Mouse (Mus musculus) adrenal gland, adult (tissue): ENCODE measurements around the gene A630095N17Rik.

Experiments used
- DNase-seq, 2 experiments: peaks; one replicate each; pipeline ENCODE4 v3.0.0; 2022 to 2023; ENCODE audit warnings: low spot score in 1 of 2; ENCODE audit not compliant: inconsistent age in 2 of 2

A630095N17Rik gene

GRCm38 (mm10) chr1:75244175-75244826, 12.4 kb upstream of the A630095N17Rik start:
- DNase-seq = peak in 1 of 2 experiments; percentile 39

- no peak for DNase-seq
These were observed 11.5 kb upstream of the A630095N17Rik start for GRCm38 (mm10) chr1:75243411-75243810.

- DNase-seq = no peak
These were observed 7.7 kb upstream of the A630095N17Rik start for GRCm38 (mm10) chr1:75239591-75239990.

- peak; percentile 94 to 96 for DNase-seq
These were observed 4.5 kb upstream of the A630095N17Rik start, which contains the start of gene Dnajb2 for GRCm38 (mm10) chr1:75236117-75237050. Gene Dnajb2, plus strand, starts transcription at chr1:75236406.

GRCm38 (mm10) chr1:75234606-75235005, 2.7 kb upstream of the A630095N17Rik start:
- DNase-seq = peak; percentile 81 to 88

GRCm38 (mm10) chr1:75232489-75232888, 587 bp upstream of the A630095N17Rik start:
- DNase-seq = peak in 1 of 2 experiments; percentile 24

GRCm38 (mm10) chr1:75231224-75231623, 678 bp downstream of the A630095N17Rik start:
- peak in 1 of 2 experiments; percentile 22 for DNase-seq

- no peak for DNase-seq
These were observed 1.4 kb downstream of the A630095N17Rik start for GRCm38 (mm10) chr1:75230335-75230994.

- no peak for DNase-seq
These were observed 2.7 kb downstream of the A630095N17Rik start for GRCm38 (mm10) chr1:75229158-75229557.

GRCm38 (mm10) chr1:75227653-75228052, 4.2 kb downstream of the A630095N17Rik start:
- no peak for DNase-seq

GRCm38 (mm10) chr1:75226138-75226537, 5.8 kb downstream of the A630095N17Rik start:
- DNase-seq = no peak

- DNase-seq = no peak
These were observed 6.4 kb downstream of the A630095N17Rik start for GRCm38 (mm10) chr1:75225473-75225872.

GRCm38 (mm10) chr1:75223532-75223931, 8.4 kb downstream of the A630095N17Rik start:
- DNase-seq = no peak

GRCm38 (mm10) chr1:75222926-75223325, 9.0 kb downstream of the A630095N17Rik start:
- DNase-seq = no peak

GRCm38 (mm10) chr1:75221538-75221937, 10.4 kb downstream of the A630095N17Rik start:
- DNase-seq = no peak

GRCm38 (mm10) chr1:75219531-75219930, 12.4 kb downstream of the A630095N17Rik start, which contains the start of gene Tuba4a:
Gene Tuba4a, minus strand, starts transcription at chr1:75219865.
- DNase-seq = no peak

- DNase-seq = peak; percentile 92 to 97
These were observed 12.8 kb downstream of the A630095N17Rik start for GRCm38 (mm10) chr1:75219078-75219477.

GRCm38 (mm10) chr1:75218227-75219001, 13.5 kb downstream of the A630095N17Rik start:
- DNase-seq = peak; percentile 74 to 85

GRCm38 (mm10) chr1:75217893-75218226, 14.0 kb downstream of the A630095N17Rik start:
- no peak for DNase-seq

GRCm38 (mm10) chr1:75216797-75217585, 14.9 kb downstream of the A630095N17Rik start:
- DNase-seq = no peak
